Mouse (Mus musculus): ENCODE measurements around the gene Cnksr3. TPM values are rescaled to one million over a fixed set of nuclear protein-coding genes. Genes with fewer than 3 reads are reported as not detected.

Cnksr3 gene
- total RNA-seq (2021) = 13.9 and 15.3 TPM in 2 replicates
- long read RNA-seq, transcript Cnksr3-201 (13 exons, 3,447 nt) = major isoform, 8 of 12 reads
- long read RNA-seq, partial matches to known transcripts = 4 of 12 reads
- long read RNA-seq, other reads (novel, unspliced or antisense) = 0 of 12 reads

- peak; percentile 98 for DNase-seq
These were observed at the start of gene Cnksr3 for GRCm38 (mm10) chr10:7211696-7212482. Cnksr3 (minus strand) TSS chr10:7212237.

GRCm38 (mm10) chr10:7260166-7261108 lies 48.4 kb upstream of the Cnksr3 start:
- no peak for DNase-seq

GRCm38 (mm10) chr10:7258607-7259006 lies 46.6 kb upstream of the Cnksr3 start:
- no peak for DNase-seq

- DNase-seq = no peak
These were observed 38.4 kb upstream of the Cnksr3 start for GRCm38 (mm10) chr10:7250455-7250854.

GRCm38 (mm10) chr10:7234601-7235000 lies 22.6 kb upstream of the Cnksr3 start:
- DNase-seq = no peak

GRCm38 (mm10) chr10:7217551-7218127 lies 5.6 kb upstream of the Cnksr3 start:
- no peak for DNase-seq

GRCm38 (mm10) chr10:7214718-7215117 lies 2.7 kb upstream of the Cnksr3 start:
- DNase-seq = no peak

GRCm38 (mm10) chr10:7213066-7213630 lies 1.1 kb upstream of the Cnksr3 start:
- no peak for DNase-seq

GRCm38 (mm10) chr10:7212537-7212936 lies 500 bp upstream of the Cnksr3 start:
- DNase-seq = peak; percentile 52

GRCm38 (mm10) chr10:7210991-7211695 lies 894 bp downstream of the Cnksr3 start:
- peak; percentile 78 for DNase-seq

- DNase-seq = no peak
These were observed 2.2 kb downstream of the Cnksr3 start for GRCm38 (mm10) chr10:7209691-7210455.

GRCm38 (mm10) chr10:7208859-7209441 lies 3.1 kb downstream of the Cnksr3 start:
- DNase-seq = no peak

GRCm38 (mm10) chr10:7207301-7207700 lies 4.7 kb downstream of the Cnksr3 start:
- no peak for DNase-seq

GRCm38 (mm10) chr10:7206571-7206970 lies 5.5 kb downstream of the Cnksr3 start:
- no peak for DNase-seq

- DNase-seq = no peak
These were observed 6.5 kb downstream of the Cnksr3 start for GRCm38 (mm10) chr10:7205576-7205975.

- no peak for DNase-seq
These were observed 7.1 kb downstream of the Cnksr3 start for GRCm38 (mm10) chr10:7204953-7205352.

- peak; percentile 14 for DNase-seq
These were observed 9.5 kb downstream of the Cnksr3 start for GRCm38 (mm10) chr10:7202576-7202975.

GRCm38 (mm10) chr10:7200665-7201064 lies 11.4 kb downstream of the Cnksr3 start:
- DNase-seq = no peak

GRCm38 (mm10) chr10:7198201-7198600 lies 13.8 kb downstream of the Cnksr3 start:
- no peak for DNase-seq

GRCm38 (mm10) chr10:7197733-7198132 lies 14.3 kb downstream of the Cnksr3 start:
- DNase-seq = no peak

Data from adrenal gland, postnatal 25 days (tissue).